Mouse (Mus musculus) kidney, postnatal 0 days (tissue): Measurements from ENCODE around the gene Rgl1. TPM values are rescaled to one million over a fixed set of nuclear protein-coding genes. Genes with fewer than 3 reads are reported as not detected.

Source experiments
- ATAC-seq: fragments of 200-750 bp; cut with Nextera tagmentation; replicated peaks from 2 replicates; pipeline ENCODE4 v1.8.0; 2017; ENCODE audit warnings: low read depth, moderate number of reproducible peaks, moderate TSS enrichment, moderate library complexity; ENCODE audit not compliant: low FRiP score
- DNase-seq: peaks from one replicate; pipeline ENCODE4 v3.0.0-alpha.2; 2016; ENCODE audit warnings: low spot score
- H3K27ac ChIP-seq: fragments of 300-500 bp; sonication (generic); 2 replicates; pipeline ENCODE4 v1.5.1; 2014; ENCODE audit warnings: mild to moderate bottlenecking
- H3K27me3 ChIP-seq: fragments of 300-500 bp; sonication (generic); 2 replicates; pipeline ENCODE4 v1.6.1; 2014; ENCODE audit warnings: low read length, mixed read lengths; ENCODE audit not compliant: insufficient read depth
- H3K36me3 ChIP-seq: fragments of 300-500 bp; sonication (generic); 2 replicates; pipeline ENCODE4 v1.6.1; 2014; ENCODE audit warnings: low read length, mixed read lengths; ENCODE audit not compliant: insufficient read depth
- H3K4me1 ChIP-seq: fragments of 300-500 bp; sonication (generic); replicated peaks from 2 replicates; pipeline ENCODE4 v1.6.1; 2014; ENCODE audit warnings: antibody characterized with exemption, low read length, mixed read lengths; ENCODE audit not compliant: insufficient read depth
- H3K4me2 ChIP-seq: fragments of 300-500 bp; sonication (generic); 2 replicates; pipeline ENCODE4 v1.6.1; 2014; ENCODE audit warnings: mild to moderate bottlenecking, low read length, moderate library complexity, mixed read lengths
- H3K4me3 ChIP-seq: fragments of 300-500 bp; sonication (generic); replicated peaks from 2 replicates; pipeline ENCODE4 v1.5.1; 2014; ENCODE audit warnings: low read depth, low read length
- H3K9ac ChIP-seq: fragments of 300-500 bp; sonication (generic); 2 replicates; pipeline ENCODE4 v1.6.1; 2014; ENCODE audit warnings: low read depth, low read length
- H3K9me3 ChIP-seq: fragments of 300-500 bp; sonication (generic); replicated peaks from 2 replicates; pipeline ENCODE4 v1.6.1; 2016; ENCODE audit warnings: low read length, inconsistent platforms, mixed read lengths
- CTCF ChIP-seq: IDR thresholded peaks from 2 replicates; pipeline ENCODE4 v1.5.1; 2016; ENCODE audit warnings: antibody characterized with exemption, low read depth, mild to moderate bottlenecking, moderate library complexity
- WGBS: fragments of 180-500 bp; shearing (Covaris S2); extraction: QIAGEN DNeasy Blood & Tissue Kit; methylation state at CpG from one replicate; pipeline ENCODE4 v1.1.7; 2014; 5-methylcytosine and 5-hydroxymethylcytosine counted together
- polyA plus RNA-seq: library from polyadenylated mRNA; unstranded; fragments of >200 nt; fragmentation: Nextera tagmentation; extraction: Ambion mirVana; gene quantifications from 2 replicates; pipeline ENCODE4 v1.2.1, GENCODE M21; 2015

The Rgl1 gene
- polyA plus RNA-seq, 1 experiment from 2014 or later = 59.4 TPM

- Histone ChIP-seq H3K27ac (no peak overlapping the region), H3K9ac (no peak overlapping the region), H3K9me3 (no peaks in the 10 kb centered on the region), H3K36me3 (no peaks in the 10 kb centered on the region), H3K4me1 (no peaks in the 10 kb centered on the region), H3K4me2 (no peak overlapping the region), H3K27me3 (no peaks in the 10 kb centered on the region), H3K4me3 (no peak overlapping the region)
- ATAC-seq = peak; percentile 80
- 54% methylated on average over 15 of the region's 15 CpGs for WGBS
- no peak for TF ChIP-seq CTCF
- no peak for DNase-seq
Measured at GRCm38 (mm10) chr1:152743095-152743826, 22.9 kb downstream of the Rgl1 start.

- TF ChIP-seq CTCF = no peak
- H3K4me3 ChIP-seq = no peak overlapping the region
- no peak overlapping the region for H3K9ac ChIP-seq
- no peaks in the 10 kb centered on the region for H3K36me3 ChIP-seq
- DNase-seq (no peak), ATAC-seq (no peak)
- no peaks in the 10 kb centered on the region for H3K9me3 ChIP-seq
- no peaks in the 10 kb centered on the region for H3K4me1 ChIP-seq
- H3K27me3 ChIP-seq = no peaks in the 10 kb centered on the region
- WGBS = 92% methylated on average over 11 of the region's 11 CpGs
- H3K4me2 ChIP-seq = no peak overlapping the region
- H3K27ac ChIP-seq = no peak overlapping the region
Measured at GRCm38 (mm10) chr1:152739374-152739773, 26.8 kb downstream of the Rgl1 start.

GRCm38 (mm10) chr1:152738793-152739192 is 27.4 kb downstream of the Rgl1 start:
- no peaks in the 10 kb centered on the region for H3K36me3 ChIP-seq
- no peak for DNase-seq
- no peak overlapping the region for H3K4me2 ChIP-seq
- no peak overlapping the region for H3K9ac ChIP-seq
- no peak overlapping the region for H3K4me3 ChIP-seq
- ATAC-seq = no peak
- no peak overlapping the region for H3K27ac ChIP-seq
- 72% methylated on average over 9 of the region's 9 CpGs for WGBS
- H3K27me3 ChIP-seq = no peaks in the 10 kb centered on the region
- TF ChIP-seq CTCF = no peak
- H3K4me1 ChIP-seq = no peaks in the 10 kb centered on the region
- H3K9me3 ChIP-seq = no peaks in the 10 kb centered on the region

- H3K36me3 ChIP-seq = no peaks in the 10 kb centered on the region
- H3K27ac ChIP-seq = no peak overlapping the region
- H3K4me3 ChIP-seq = no peak overlapping the region
- DNase-seq = no peak
- no peaks in the 10 kb centered on the region for H3K4me1 ChIP-seq
- no peak overlapping the region for H3K4me2 ChIP-seq
- no peak for TF ChIP-seq CTCF
- no peaks in the 10 kb centered on the region for H3K9me3 ChIP-seq
- 20% methylated on average over 4 of the region's 5 CpGs for WGBS
- no peaks in the 10 kb centered on the region for H3K27me3 ChIP-seq
- no peak for ATAC-seq
- H3K9ac ChIP-seq = no peak overlapping the region
Measured at GRCm38 (mm10) chr1:152727604-152728236, 38.4 kb downstream of the Rgl1 start.

- no peak overlapping the region for H3K9ac ChIP-seq
- H3K36me3 ChIP-seq = no peaks in the 10 kb centered on the region
- no peaks in the 10 kb centered on the region for H3K9me3 ChIP-seq
- WGBS = 71% methylated on average over 3 of the region's 3 CpGs
- TF ChIP-seq CTCF = no peak
- no peak overlapping the region for H3K27ac ChIP-seq
- DNase-seq = no peak
- H3K4me2 ChIP-seq = no peak overlapping the region
- H3K4me3 ChIP-seq = no peak overlapping the region
- H3K27me3 ChIP-seq = no peaks in the 10 kb centered on the region
- H3K4me1 ChIP-seq = no peaks in the 10 kb centered on the region
- no peak for ATAC-seq
Measured at GRCm38 (mm10) chr1:152726095-152726494, 40.1 kb downstream of the Rgl1 start.

- no peaks in the 10 kb centered on the region for H3K36me3 ChIP-seq
- no peak overlapping the region for H3K9ac ChIP-seq
- H3K4me1 ChIP-seq = no peaks in the 10 kb centered on the region
- no peak overlapping the region for H3K4me3 ChIP-seq
- TF ChIP-seq CTCF = peak; percentile 34; the same call in 1 of the 2 replicates
- DNase-seq (no peak), ATAC-seq (no peak)
- no peaks in the 10 kb centered on the region for H3K27me3 ChIP-seq
- H3K27ac ChIP-seq = no peak overlapping the region
- H3K4me2 ChIP-seq = no peak overlapping the region
- H3K9me3 ChIP-seq = no peaks in the 10 kb centered on the region
Measured at GRCm38 (mm10) chr1:152724286-152724685, 41.9 kb downstream of the Rgl1 start.
